Mouse (Mus musculus) heart, embryonic 11.5 days (tissue): Measurements from ENCODE around the gene Rhbdl1. TPM values are rescaled to one million over a fixed set of nuclear protein-coding genes. Genes with fewer than 3 reads are reported as not detected.

Experiments
- ATAC-seq: fragments of 200-750 bp; cut with Nextera tagmentation; replicated peaks from 2 replicates; pipeline ENCODE4 v1.8.0; 2017; ENCODE audit warnings: moderate library complexity; ENCODE audit not compliant: insufficient number of reproducible peaks, low FRiP score, low TSS enrichment
- H3K27ac ChIP-seq: fragments of 300-500 bp; sonication (generic); 2 replicates; pipeline ENCODE4 v1.5.1; 2014; ENCODE audit warnings: mild to moderate bottlenecking, low read depth, low read length
- H3K27me3 ChIP-seq: fragments of 300-500 bp; sonication (generic); 2 replicates; pipeline ENCODE4 v1.6.1; 2014; ENCODE audit warnings: mild to moderate bottlenecking, low read length, mixed read lengths; ENCODE audit not compliant: control insufficient read depth, insufficient read depth
- H3K36me3 ChIP-seq: fragments of 300-500 bp; sonication (generic); 2 replicates; pipeline ENCODE4 v1.6.1; 2014; ENCODE audit warnings: mild to moderate bottlenecking, low read length, moderate library complexity, mixed read lengths; ENCODE audit not compliant: control insufficient read depth, insufficient read depth
- H3K4me1 ChIP-seq: fragments of 300-500 bp; sonication (generic); 2 replicates; pipeline ENCODE4 v1.6.1; 2014; ENCODE audit warnings: low read length; ENCODE audit not compliant: control insufficient read depth, insufficient read depth
- H3K4me2 ChIP-seq: fragments of 300-500 bp; sonication (generic); 2 replicates; pipeline ENCODE4 v1.6.1; 2014; ENCODE audit warnings: mild to moderate bottlenecking, moderate library complexity
- H3K4me3 ChIP-seq: fragments of 300-500 bp; sonication (generic); 2 replicates; pipeline ENCODE4 v1.5.1; 2014; ENCODE audit warnings: low read depth, low read length
- H3K9ac ChIP-seq: fragments of 300-500 bp; sonication (generic); 2 replicates; pipeline ENCODE4 v1.6.1; 2014; ENCODE audit warnings: mild to moderate bottlenecking, low read depth, low read length, moderate library complexity
- H3K9me3 ChIP-seq: fragments of 300-500 bp; sonication (generic); replicated peaks from 2 replicates; pipeline ENCODE4 v1.6.1; 2016; ENCODE audit warnings: low read length; ENCODE audit not compliant: control insufficient read depth
- WGBS: fragments of 180-500 bp; shearing (Covaris S2); extraction: QIAGEN DNeasy Blood & Tissue Kit; methylation state at CpG from one replicate; pipeline ENCODE4 v1.1.7; 2014; ENCODE audit not compliant: insufficient replicate concordance; 5-methylcytosine and 5-hydroxymethylcytosine counted together
- polyA plus RNA-seq: library from polyadenylated mRNA; unstranded; fragments of >200 nt; fragmentation: Nextera tagmentation; extraction: Ambion mirVana; gene quantifications from 2 replicates; pipeline ENCODE4 v1.2.1, GENCODE M21; 2014

Rhbdl1 gene
- 1.9 and 2.5 TPM in 2 replicates for polyA plus RNA-seq

DNA sequence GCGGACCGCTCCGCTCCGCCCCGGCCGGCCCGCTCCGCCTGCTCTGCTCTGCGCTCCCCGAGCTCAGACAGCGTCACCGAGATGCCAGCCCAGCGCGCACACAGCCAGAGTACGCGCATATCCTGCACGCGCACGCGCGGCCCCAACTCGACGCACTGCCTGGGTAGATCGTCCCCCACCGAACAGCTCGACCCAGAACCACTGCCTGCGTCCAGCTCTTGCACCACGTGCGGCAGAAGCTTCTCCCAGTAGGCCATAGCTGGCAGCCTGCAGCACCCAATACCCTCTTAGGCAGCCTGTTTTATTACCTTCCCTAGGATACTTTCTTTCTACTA is at the start of gene Rhbdl1:
Rhbdl1 (minus strand) TSS at position 220 of the 335 bp plus-strand sequence.
- no peaks in the 10 kb centered on the region for H3K9me3 ChIP-seq
- peaks cover 33% of the 10 kb centered on the region for H3K36me3 ChIP-seq
- H3K4me1 ChIP-seq: peaks cover 45% of the 10 kb centered on the region
- ATAC-seq: 0 out of 2 replicates have a peak, but pooled peaks have one; percentile 12
- peak within 1 kb of the TSS; percentile 73 for H3K9ac ChIP-seq
- H3K4me3 ChIP-seq: peak within 1 kb of the TSS; percentile 44
- WGBS: 3% methylated on average over 29 of the region's 29 CpGs
- H3K27me3 ChIP-seq: no peaks in the 10 kb centered on the region
- peak within 1 kb of the TSS; percentile 86 for H3K4me2 ChIP-seq
- H3K27ac ChIP-seq: peak within 1 kb of the TSS; percentile 69

DNA sequence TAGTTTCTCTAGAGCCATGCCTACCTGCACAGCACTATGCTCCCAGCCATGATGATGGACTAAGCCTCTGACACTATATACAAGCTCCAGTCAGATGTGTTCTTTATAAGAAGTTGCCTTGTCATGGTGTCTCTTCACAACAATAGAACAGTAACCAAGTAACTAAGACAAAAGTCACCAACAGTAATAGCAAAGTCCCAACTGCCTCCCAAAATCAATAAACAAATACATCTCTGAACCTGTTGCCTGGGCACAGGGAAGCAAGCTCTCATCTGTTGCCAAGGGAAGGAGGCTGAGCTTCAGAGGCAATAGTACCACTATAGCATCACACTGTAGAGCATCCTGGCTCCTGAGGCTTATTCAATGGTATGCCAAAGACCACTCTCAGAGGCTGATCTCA is 49.7 kb upstream of the Rhbdl1 start:
- no peak overlapping the region for H3K9ac ChIP-seq
- peaks cover 7% of the 10 kb centered on the region; the same call in 1 of the 2 replicates for H3K36me3 ChIP-seq
- H3K4me2 ChIP-seq: no peak overlapping the region
- no peaks in the 10 kb centered on the region for H3K9me3 ChIP-seq
- H3K4me1 ChIP-seq: peaks cover 5% of the 10 kb centered on the region
- H3K27ac ChIP-seq: no peak overlapping the region
- no peak overlapping the region for H3K4me3 ChIP-seq
- H3K27me3 ChIP-seq: no peaks in the 10 kb centered on the region
- no peak for ATAC-seq

DNA sequence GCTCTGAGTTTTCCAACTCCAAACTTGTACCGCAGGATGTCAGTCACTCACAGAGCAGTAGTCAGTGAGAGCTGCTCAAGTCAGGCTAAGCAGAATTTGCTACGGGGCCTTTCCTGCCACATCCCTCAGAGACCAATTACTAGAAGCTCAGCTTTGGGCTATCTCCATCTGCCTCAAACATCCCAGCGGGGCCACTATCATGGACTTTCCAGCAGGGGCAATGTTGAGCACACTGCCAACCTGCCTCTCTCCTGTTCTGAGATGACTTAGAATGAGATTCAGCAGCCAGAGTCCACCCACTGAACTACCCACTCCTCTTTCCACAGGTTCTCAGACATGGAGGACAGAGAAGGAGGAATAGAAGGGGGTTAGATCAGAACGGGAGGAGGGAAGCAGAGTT is 48.5 kb upstream of the Rhbdl1 start:
- H3K27me3 ChIP-seq: no peaks in the 10 kb centered on the region
- H3K4me3 ChIP-seq: no peak overlapping the region
- no peak overlapping the region for H3K4me2 ChIP-seq
- peaks cover 16% of the 10 kb centered on the region for H3K4me1 ChIP-seq
- 65% methylated on average over 4 of the region's 4 CpGs for WGBS
- no peak for ATAC-seq
- H3K9ac ChIP-seq: no peak overlapping the region
- no peaks in the 10 kb centered on the region for H3K9me3 ChIP-seq
- no peak overlapping the region for H3K27ac ChIP-seq
- H3K36me3 ChIP-seq: peaks cover 10% of the 10 kb centered on the region; the same call in 1 of the 2 replicates

DNA sequence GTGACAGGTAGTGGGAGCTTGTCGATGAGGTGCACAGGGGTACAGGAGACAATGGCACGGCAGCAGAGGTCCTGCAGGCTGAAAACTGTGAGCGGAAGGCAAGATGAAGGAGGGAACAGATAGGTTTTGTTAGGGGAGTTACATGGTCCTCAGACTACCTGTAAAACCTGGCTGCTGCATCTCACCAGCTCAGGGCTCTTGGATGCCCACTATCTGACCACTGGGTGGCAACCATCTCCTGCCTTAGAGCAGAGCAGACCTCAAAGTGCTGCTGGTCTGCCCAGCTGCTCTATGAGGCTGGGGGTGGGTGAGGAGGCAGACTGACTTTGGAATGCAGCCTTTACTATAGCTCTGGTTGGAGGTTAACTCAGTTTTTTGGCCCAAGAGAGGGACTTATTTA is 46.7 kb upstream of the Rhbdl1 start:
- WGBS: 95% methylated on average over 3 of the region's 3 CpGs
- Histone ChIP-seq H3K9ac (no peak overlapping the region), H3K4me2 (no peak overlapping the region), H3K4me1 (peaks cover 16% of the 10 kb centered on the region), H3K27me3 (no peaks in the 10 kb centered on the region), H3K36me3 (peaks cover 11% of the 10 kb centered on the region), H3K4me3 (no peak overlapping the region), H3K27ac (no peak overlapping the region), H3K9me3 (no peaks in the 10 kb centered on the region)
- no peak for ATAC-seq

DNA sequence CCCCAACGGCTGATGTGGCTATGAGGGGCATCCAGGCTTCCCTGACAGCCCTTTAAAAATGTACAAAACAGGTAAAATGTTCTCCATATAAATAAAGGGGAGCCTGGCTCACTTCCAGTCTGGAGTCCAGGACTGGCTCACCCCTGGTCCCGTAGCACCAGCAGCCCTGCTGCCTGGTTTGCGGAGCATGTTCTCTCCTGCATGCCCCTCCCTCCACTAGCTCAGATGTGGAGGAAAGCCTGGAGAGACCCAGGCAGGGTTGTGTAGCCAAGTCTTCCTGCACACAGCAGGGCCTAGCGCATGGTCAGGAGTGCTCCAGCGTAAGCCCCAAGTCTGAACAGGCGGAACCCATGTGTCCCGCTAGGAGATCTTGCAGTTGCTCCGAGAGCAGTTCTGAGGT is 46.2 kb upstream of the Rhbdl1 start:
- WGBS: 88% methylated on average over 8 of the region's 8 CpGs
- peaks cover 12% of the 10 kb centered on the region for H3K36me3 ChIP-seq

DNA sequence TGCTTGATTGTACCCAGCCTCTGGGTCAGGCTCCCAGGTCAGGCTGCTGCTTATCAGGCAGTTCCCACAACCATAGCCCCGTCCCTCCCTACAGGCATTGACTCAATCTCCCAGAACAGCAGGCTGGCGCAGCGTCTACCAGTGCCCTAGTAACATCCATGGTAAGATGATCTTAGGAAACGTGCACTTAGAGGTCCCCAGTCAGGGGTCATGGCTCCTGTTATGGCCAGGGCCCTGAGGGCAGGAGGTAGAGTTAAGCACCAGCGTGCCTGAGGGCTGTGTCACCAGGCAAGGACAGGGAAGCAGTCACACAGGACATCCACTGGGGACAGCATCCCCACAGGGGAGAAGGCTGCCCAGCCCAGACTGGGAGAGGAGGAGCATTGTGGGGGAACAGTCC is 45.2 kb upstream of the Rhbdl1 start:
- Histone ChIP-seq H3K9ac (no peak overlapping the region), H3K36me3 (peaks cover 11% of the 10 kb centered on the region), H3K4me1 (peaks cover 16% of the 10 kb centered on the region), H3K27ac (no peak overlapping the region), H3K4me2 (no peak overlapping the region), H3K9me3 (no peaks in the 10 kb centered on the region), H3K27me3 (no peaks in the 10 kb centered on the region), H3K4me3 (no peak overlapping the region)
- 30% methylated on average over 5 of the region's 5 CpGs for WGBS
- ATAC-seq: no peak

More for the DNA sequence above, 46.2 kb upstream of the Rhbdl1 start:
- Histone ChIP-seq H3K4me2 (no peak overlapping the region), H3K4me3 (no peak overlapping the region), H3K9ac (no peak overlapping the region), H3K27me3 (no peaks in the 10 kb centered on the region), H3K4me1 (peaks cover 16% of the 10 kb centered on the region), H3K27ac (no peak overlapping the region), H3K9me3 (no peaks in the 10 kb centered on the region)
- ATAC-seq: no peak

DNA sequence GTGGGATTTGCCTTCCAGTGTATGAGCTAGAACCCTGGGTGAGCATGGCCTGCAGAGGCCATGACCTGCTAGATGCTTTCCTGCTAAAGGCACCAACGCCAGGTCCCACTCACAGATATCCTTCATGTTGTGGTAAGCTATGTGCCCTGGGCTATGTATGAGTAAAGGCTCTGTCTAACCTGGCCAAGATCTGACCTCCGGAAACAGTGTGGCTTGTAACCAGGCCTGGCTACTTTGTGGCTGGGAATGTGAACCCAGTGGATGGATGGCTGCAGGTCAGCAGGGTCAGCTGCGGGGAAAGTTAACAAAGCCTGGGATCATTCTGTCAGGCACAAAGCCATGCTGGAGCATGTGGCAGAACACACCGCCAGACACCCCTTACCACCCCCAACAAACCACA is 44.6 kb upstream of the Rhbdl1 start:
- Histone ChIP-seq H3K9me3 (no peaks in the 10 kb centered on the region), H3K4me2 (no peak overlapping the region), H3K9ac (peak overlapping the region; percentile 56; the same call in 1 of the 2 replicates), H3K4me3 (no peak overlapping the region), H3K36me3 (peaks cover 11% of the 10 kb centered on the region), H3K27ac (peak overlapping the region; percentile 35; the same call in 1 of the 2 replicates), H3K4me1 (peaks cover 21% of the 10 kb centered on the region), H3K27me3 (no peaks in the 10 kb centered on the region)
- 42% methylated on average over 4 of the region's 4 CpGs for WGBS
- ATAC-seq: no peak

DNA sequence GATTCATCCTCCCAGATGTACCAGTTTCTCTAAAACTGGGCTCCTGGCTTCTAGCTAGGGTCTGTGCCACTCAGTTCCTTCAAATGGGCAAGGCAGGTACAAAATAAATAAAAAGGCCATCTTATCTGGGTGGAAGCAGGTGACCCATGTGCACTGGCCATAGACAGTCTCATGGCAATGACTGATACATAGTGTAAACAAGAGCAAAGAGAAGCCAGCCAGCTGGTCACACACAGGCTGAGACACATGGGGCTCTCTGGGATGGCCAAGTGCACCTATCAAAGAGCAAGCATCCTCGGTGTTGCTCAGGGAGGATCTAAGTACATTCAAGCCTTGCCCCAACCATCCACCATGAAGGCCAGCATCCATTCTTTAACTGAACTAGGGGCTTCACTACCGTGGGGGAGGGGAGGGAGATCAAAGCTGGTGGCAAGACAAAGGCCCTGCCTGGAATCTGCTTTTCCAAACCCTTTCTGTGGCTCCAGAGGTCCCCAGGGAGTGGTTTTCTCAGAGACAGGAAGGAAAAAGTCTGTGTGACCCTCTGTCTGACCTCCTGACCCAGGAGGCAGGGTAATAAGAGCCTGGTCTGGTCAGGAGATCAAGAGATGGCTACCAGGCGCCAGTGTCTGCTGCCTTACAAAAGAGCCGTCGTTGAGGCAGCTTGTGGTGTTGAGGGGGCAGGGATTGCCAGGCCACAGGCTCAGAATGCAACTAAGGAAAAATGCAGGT is 44.0 kb upstream of the Rhbdl1 start:
- Histone ChIP-seq H3K9ac (peak overlapping the region; percentile 56; the same call in 1 of the 2 replicates), H3K27me3 (no peaks in the 10 kb centered on the region), H3K9me3 (no peaks in the 10 kb centered on the region), H3K27ac (0 out of 2 replicates have a peak overlapping the region, but pooled peaks have one; percentile 35), H3K4me3 (no peak overlapping the region), H3K4me2 (no peak overlapping the region), H3K36me3 (peaks cover 11% of the 10 kb centered on the region), H3K4me1 (peaks cover 26% of the 10 kb centered on the region)
- ATAC-seq: no peak
- 13% methylated on average over 5 of the region's 5 CpGs for WGBS
